Mouse (Mus musculus) liver, adult 2 months (tissue): ENCODE data around the gene Ntm. TPM values are rescaled to one million over a fixed set of nuclear protein-coding genes. Genes with fewer than 3 reads are reported as not detected.

Source experiments
- DNase-seq: peaks from one replicate; pipeline ENCODE4 v3.0.0-alpha.2; 2011; ENCODE audit warnings: low read depth, low spot score; ENCODE audit errors: extremely low read depth
- H3K27ac ChIP-seq: fragments of 200-500 bp; replicated peaks from 2 replicates; pipeline ENCODE4 v1.5.1; 2012; ENCODE audit warnings: low read depth, mild to moderate bottlenecking, control low read depth, inconsistent platforms, low read length; ENCODE audit not compliant: insufficient read depth
- H3K27me3 ChIP-seq: fragments of 200-500 bp; 2 replicates; pipeline ENCODE4 v1.6.1; 2012; ENCODE audit warnings: mild to moderate bottlenecking, moderate library complexity, low read length, inconsistent platforms; ENCODE audit not compliant: control insufficient read depth, insufficient read depth
- H3K36me3 ChIP-seq: fragments of 200-500 bp; 2 replicates; pipeline ENCODE4 v1.6.1; 2012; ENCODE audit warnings: low read length, inconsistent platforms; ENCODE audit not compliant: control insufficient read depth, insufficient read depth
- H3K4me1 ChIP-seq: fragments of 200-500 bp; 2 replicates; pipeline ENCODE4 v1.6.1; 2011; ENCODE audit warnings: low read length; ENCODE audit not compliant: control insufficient read depth, insufficient read depth
- H3K4me3 ChIP-seq: fragments of 200-500 bp; 2 replicates; pipeline ENCODE4 v1.5.1; 2011; ENCODE audit warnings: low read depth, mild to moderate bottlenecking, control low read depth, low read length, moderate library complexity; ENCODE audit not compliant: insufficient read depth
- H3K79me2 ChIP-seq: fragments of 200-500 bp; 2 replicates; pipeline ENCODE4 v1.6.1; 2012; ENCODE audit warnings: inconsistent platforms, mild to moderate bottlenecking, low read length, moderate library complexity; ENCODE audit not compliant: control insufficient read depth, insufficient read depth
- H3K9ac ChIP-seq: fragments of 200-500 bp; 2 replicates; pipeline ENCODE4 v1.6.1; 2012; ENCODE audit warnings: low read depth, mild to moderate bottlenecking, control low read depth, inconsistent platforms, low read length
- CTCF ChIP-seq: fragments of 200-500 bp; IDR thresholded peaks from 2 replicates; pipeline ENCODE4 v1.5.1; 2011; ENCODE audit warnings: low read depth, low read length, control low read depth
- POLR2A ChIP-seq: fragments of 200-500 bp; IDR thresholded peaks from 2 replicates; pipeline ENCODE4 v1.6.1; 2011; ENCODE audit warnings: low read length, control low read depth; ENCODE audit not compliant: insufficient read depth; ENCODE audit errors: extremely low read depth
- WGBS: fragments of 180-500 bp; shearing (Covaris S2); methylation state at CpG from one replicate; pipeline ENCODE4 v1.1.7; 2018; 5-methylcytosine and 5-hydroxymethylcytosine counted together
- polyA plus RNA-seq: library from polyadenylated mRNA; depleted of rRNA; stranded (reverse); fragments of >200 nt; gene quantifications from 2 replicates; pipeline ENCODE4 v1.2.3, GENCODE M21; 2012
- total RNA-seq: library from RNA; depleted of rRNA; stranded (reverse); fragments of >200 nt; gene quantifications from 2 replicates; pipeline ENCODE4 v1.2.3, GENCODE M21; 2014

The Ntm gene
- total and polyA plus RNA-seq, 2 experiments = 2.1 to 3.2 TPM

GRCm38 (mm10) chr9:29315842-29316241 lies 647.1 kb downstream of the Ntm start:
- no peaks in the 10 kb centered on the region for H3K79me2 ChIP-seq
- no peak for DNase-seq
- no peaks in the 10 kb centered on the region for H3K4me1 ChIP-seq
- TF ChIP-seq CTCF = no peak
- no peak for TF ChIP-seq POLR2A
- H3K27ac ChIP-seq = no peak overlapping the region
- no peak overlapping the region for H3K4me3 ChIP-seq
- H3K36me3 ChIP-seq = no peaks in the 10 kb centered on the region
- no peaks in the 10 kb centered on the region for H3K27me3 ChIP-seq
- H3K9ac ChIP-seq = no peak overlapping the region
- 53% methylated on average over 8 of the region's 8 CpGs for WGBS

- Histone ChIP-seq H3K4me1 (no peaks in the 10 kb centered on the region), H3K36me3 (no peaks in the 10 kb centered on the region), H3K4me3 (no peak overlapping the region), H3K27me3 (no peaks in the 10 kb centered on the region), H3K9ac (no peak overlapping the region), H3K27ac (no peak overlapping the region), H3K79me2 (no peaks in the 10 kb centered on the region)
- DNase-seq = no peak
- TF ChIP-seq CTCF (no peak), POLR2A (no peak)
- 32% methylated on average over 2 of the region's 2 CpGs for WGBS
These were observed 656.0 kb downstream of the Ntm start for GRCm38 (mm10) chr9:29306961-29307360.

- H3K27ac ChIP-seq = no peak overlapping the region
- TF ChIP-seq POLR2A = no peak
- TF ChIP-seq CTCF = no peak
- WGBS = 94% methylated on average over 3 of the region's 3 CpGs
- no peaks in the 10 kb centered on the region for H3K79me2 ChIP-seq
- no peaks in the 10 kb centered on the region for H3K36me3 ChIP-seq
- H3K27me3 ChIP-seq = no peaks in the 10 kb centered on the region
- no peaks in the 10 kb centered on the region for H3K4me1 ChIP-seq
- no peak for DNase-seq
- no peak overlapping the region for H3K4me3 ChIP-seq
- H3K9ac ChIP-seq = no peak overlapping the region
These were observed 664.6 kb downstream of the Ntm start for GRCm38 (mm10) chr9:29298340-29298739.

GRCm38 (mm10) chr9:29296752-29297151 lies 666.2 kb downstream of the Ntm start:
- WGBS = 74% methylated on average over 3 of the region's 3 CpGs
- Histone ChIP-seq H3K36me3 (no peaks in the 10 kb centered on the region), H3K27me3 (no peaks in the 10 kb centered on the region), H3K4me3 (no peak overlapping the region), H3K4me1 (no peaks in the 10 kb centered on the region), H3K79me2 (no peaks in the 10 kb centered on the region), H3K9ac (no peak overlapping the region), H3K27ac (no peak overlapping the region)
- DNase-seq = no peak
- no peak for TF ChIP-seq CTCF
- TF ChIP-seq POLR2A = no peak

GRCm38 (mm10) chr9:29288003-29288704 lies 674.8 kb downstream of the Ntm start:
- no peak overlapping the region for H3K27ac ChIP-seq
- no peaks in the 10 kb centered on the region for H3K4me1 ChIP-seq
- H3K79me2 ChIP-seq = no peaks in the 10 kb centered on the region
- no peaks in the 10 kb centered on the region for H3K27me3 ChIP-seq
- H3K4me3 ChIP-seq = no peak overlapping the region
- no peak overlapping the region for H3K9ac ChIP-seq
- WGBS = 76% methylated on average over 7 of the region's 7 CpGs
- H3K36me3 ChIP-seq = no peaks in the 10 kb centered on the region
- TF ChIP-seq POLR2A (no peak), CTCF (no peak)
- no peak for DNase-seq

- no peak overlapping the region for H3K4me3 ChIP-seq
- H3K36me3 ChIP-seq = no peaks in the 10 kb centered on the region
- no peaks in the 10 kb centered on the region for H3K4me1 ChIP-seq
- H3K9ac ChIP-seq = no peak overlapping the region
- no peaks in the 10 kb centered on the region for H3K27me3 ChIP-seq
- DNase-seq = no peak
- H3K27ac ChIP-seq = no peak overlapping the region
- H3K79me2 ChIP-seq = no peaks in the 10 kb centered on the region
- TF ChIP-seq CTCF = no peak
- TF ChIP-seq POLR2A = no peak
These were observed 677.8 kb downstream of the Ntm start for GRCm38 (mm10) chr9:29285144-29285543.
